Mouse (Mus musculus): ENCODE results near the gene Dnase1. TPM values are rescaled to one million over a fixed set of nuclear protein-coding genes. Genes with fewer than 3 reads are reported as not detected.
A peak's percentile ranks its signal among the peaks of the same experiment; 100 is the strongest.
"Not testable (repeated sequence)": the region's sequence is repeated elsewhere in the genome, so short reads cannot be mapped to it uniquely, and the experiment has no call there.

Gene Dnase1
- total RNA-seq (2021) = not detected

DNA sequence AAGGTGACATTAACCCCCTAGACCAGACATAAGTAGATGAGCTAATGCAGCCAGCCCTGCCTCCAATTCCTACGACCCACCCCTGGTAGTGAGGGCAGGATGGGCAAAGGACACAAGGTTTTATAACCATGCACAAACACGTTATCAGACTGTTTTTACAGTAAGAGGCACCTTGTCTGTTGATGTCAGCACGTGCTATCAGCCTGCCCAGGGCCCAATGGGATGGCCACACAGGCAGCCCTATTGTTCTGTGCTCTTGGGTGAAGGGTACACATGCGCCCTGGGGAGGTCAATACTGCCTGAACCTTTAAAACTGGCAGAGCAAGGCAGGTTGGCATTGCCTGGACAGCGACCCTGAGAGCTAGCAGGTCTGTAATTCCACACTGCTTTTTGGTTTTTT lies at the start of gene Dnase1:
Dnase1 (plus strand) TSS at position 136 of the 400 bp plus-strand sequence.
- intact Hi-C loops (cut with DNase I) = no loop called here
- no peak for DNase-seq

DNA sequence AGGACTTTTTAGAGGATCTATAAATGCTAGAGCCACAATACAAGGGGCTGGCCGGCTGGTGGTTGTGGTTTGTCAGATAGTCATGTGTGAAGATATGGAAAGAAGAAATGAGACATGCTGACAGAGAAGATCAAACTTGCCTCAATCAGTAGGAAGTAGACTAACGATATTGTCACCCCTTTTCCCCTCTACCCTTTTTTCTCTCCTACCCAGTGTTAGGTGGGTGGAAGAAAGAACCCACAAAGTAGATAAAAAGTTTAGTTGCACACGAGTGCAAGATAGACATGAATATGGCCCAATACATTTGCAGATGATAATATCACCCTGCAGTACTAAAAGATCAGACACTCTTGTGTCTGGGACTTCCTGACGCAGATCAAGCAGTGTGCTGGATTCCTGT lies 48.3 kb upstream of the Dnase1 start:
- DNase-seq = no peak

DNA sequence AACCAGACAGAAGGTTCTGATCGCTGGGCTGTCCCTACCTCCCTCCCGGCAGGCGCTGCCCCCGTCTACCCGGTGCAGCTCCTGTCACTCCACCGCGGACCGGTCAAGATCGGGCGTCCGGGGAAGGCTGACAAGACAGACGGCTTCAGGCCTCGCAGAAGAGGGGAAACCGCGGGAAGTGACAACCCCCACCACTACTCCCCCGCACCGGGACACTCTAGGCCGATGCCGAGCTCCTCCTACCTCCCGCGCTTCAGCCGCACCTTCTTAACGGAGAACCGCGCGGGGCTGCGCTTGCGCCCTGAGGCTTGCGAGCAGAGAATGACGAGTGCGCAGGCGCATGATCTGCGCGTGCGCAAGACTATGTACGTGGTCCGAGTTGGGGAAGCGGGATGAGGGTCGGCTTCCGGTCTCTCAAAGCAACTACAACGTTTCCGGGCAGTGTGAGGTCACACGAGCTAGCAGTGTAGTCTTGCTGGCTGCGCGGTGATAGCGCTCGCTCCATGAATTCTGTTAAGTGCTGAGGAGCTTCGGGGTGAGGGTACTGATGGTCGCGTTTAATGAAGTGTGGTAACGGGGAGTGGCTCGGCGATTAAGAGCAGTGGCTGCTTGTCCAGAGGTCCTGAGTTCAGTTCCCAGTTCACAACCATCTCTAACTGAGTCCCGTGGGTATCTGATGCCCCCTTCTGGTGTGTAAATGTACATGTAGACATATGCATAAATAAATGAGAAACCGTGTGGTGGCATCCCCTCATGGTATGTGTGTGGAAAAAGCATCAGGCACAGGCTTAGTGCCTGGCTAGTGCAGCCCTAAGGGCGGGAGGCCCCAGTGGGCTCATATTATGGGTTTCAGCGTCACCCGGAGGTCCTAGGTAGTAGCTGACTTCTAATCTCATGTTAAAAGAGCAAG lies 33.0 kb upstream of the Dnase1 start, which contains the start of gene Slx4:
Slx4 (minus strand) TSS at position 282 of the 910 bp plus-strand sequence.
- intact Hi-C loops (cut with DNase I) = loop anchor here (5.0 kb wide), 2 partner anchors 96 to 156 kb away; partner anchors contain the start of genes 1700037C18Rik, Cluap1 and Zfp174
- peak; percentile 95 to 96 for DNase-seq

More for the DNA sequence above, 48.3 kb upstream of the Dnase1 start:
- intact Hi-C loops (cut with DNase I) = no loop called here

DNA sequence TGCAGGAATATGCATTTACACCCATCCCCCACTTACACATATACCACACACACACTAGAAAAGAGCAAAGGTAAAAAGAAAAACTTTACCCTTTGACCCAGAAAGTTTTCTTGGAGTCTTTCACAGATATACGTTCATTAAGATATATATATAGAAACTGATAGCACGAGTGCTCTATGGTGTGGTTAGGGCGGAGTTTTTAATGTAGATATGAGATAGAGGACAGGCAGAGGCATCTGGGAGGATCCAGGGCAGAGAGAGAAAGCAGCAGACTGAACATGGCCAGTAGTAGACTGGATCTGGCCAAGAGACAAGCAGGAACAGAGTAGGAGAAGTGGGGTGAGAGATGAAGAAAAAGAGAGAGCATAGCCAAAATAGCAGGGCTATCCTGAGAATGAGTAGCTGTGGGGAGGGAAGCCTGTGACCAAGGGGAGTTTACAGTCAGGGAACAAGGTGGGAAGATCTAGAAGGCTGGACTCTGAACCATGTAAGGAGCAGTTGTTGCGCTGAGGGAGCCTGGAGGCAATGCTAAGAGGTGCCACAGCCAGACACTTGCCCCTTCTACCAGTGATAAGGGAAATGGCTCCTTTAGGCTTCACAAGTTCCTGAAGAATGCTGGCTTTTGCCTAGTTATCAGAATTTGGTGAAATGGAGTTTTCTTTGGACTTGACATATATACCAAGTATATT lies 23.7 kb upstream of the Dnase1 start:
- no peak for DNase-seq
- intact Hi-C loops (cut with DNase I) = no loop called here

DNA sequence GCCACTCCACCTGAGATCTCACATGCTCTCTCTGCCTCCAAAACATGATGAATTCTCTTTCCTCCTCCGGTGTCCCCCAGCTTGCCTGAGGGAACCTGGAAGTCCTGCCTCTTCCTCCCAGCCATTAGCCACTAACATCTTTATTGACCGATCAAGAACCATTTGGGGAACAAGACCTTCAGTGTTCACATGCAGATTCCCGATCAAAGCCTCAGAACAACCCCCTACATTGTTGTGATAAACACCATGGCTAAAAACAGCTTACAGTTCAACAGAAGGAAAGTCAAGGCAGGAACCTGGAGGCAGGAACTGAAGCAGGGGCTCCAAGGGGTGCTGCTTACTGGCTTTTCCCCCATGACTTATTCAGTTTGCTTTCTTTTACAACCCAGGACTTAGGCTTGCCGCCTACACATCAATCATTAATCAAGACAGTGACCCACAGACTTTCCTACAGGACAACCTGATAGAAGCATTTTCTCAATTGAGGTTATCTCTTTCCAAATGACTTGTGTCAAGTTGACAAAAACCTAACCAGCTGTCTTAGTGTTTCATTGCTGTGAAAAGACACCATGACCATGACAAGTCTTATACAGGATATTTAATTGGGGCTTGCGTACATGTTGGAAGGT lies 22.6 kb upstream of the Dnase1 start:
- DNase-seq = no peak
- intact Hi-C loops (cut with DNase I) = no loop called here

DNA sequence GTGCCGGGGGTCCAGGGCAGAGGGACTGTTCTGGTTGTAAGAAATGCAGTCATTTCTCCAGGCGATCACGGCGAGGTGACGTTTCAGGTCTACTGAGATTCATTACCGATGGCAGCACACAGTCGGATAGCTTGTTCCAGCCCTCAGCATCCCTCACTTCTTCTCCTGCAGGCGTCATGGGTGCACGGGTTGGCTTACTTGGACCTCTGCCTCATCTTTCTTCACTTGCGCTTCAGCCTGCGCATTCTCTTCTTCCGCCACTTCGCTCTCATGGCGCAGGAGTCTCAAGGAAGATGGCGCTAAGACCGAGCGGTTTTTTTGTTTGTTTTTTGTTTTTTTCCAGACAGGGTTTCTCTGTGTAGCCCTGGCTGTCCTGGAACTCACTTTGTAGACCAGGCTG lies 20.0 kb upstream of the Dnase1 start:
- DNase-seq; intact Hi-C loops (cut with DNase I): not testable (repeated sequence)

DNA sequence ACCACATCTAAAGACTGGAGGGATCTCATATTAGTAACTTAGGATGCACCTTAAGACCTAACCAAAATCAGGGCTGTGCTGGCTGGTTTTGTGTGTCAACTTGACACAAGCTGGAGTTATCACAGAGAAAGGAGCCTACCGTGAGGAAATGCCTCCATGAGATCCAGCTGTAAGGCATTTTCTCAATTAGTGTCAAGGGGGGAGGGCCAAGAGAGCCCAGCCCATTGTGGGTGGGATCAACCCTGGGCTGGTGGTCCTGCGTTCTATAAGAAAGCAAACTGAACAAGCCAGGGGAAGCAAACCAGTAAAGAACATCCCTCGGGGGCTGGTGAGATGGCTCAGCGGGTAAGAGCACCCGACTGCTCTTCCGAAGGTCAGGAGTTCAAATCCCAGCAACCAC lies 19.3 kb upstream of the Dnase1 start:
- intact Hi-C loops (cut with DNase I); DNase-seq: not testable (repeated sequence)

DNA sequence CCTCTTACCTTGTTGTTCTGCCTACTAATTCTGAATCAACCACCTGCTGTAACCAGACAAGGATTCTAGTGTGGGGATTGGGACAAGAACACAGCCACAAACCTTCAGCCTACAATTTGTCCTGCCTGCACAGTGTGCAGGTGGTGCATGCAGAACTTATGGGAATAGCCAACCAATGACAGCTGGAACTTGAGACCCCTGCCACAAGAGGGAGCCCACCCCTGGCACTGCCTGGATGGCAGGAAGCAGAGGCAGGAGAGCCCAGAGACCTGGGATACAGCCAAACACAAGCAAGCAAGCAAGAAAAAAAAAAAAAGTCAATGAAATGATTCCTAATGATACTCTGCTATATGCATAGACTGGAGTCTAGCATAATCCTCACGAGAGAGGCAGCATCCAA lies 15.5 kb upstream of the Dnase1 start:
- no peak for DNase-seq
- intact Hi-C loops (cut with DNase I) = no loop called here

DNA sequence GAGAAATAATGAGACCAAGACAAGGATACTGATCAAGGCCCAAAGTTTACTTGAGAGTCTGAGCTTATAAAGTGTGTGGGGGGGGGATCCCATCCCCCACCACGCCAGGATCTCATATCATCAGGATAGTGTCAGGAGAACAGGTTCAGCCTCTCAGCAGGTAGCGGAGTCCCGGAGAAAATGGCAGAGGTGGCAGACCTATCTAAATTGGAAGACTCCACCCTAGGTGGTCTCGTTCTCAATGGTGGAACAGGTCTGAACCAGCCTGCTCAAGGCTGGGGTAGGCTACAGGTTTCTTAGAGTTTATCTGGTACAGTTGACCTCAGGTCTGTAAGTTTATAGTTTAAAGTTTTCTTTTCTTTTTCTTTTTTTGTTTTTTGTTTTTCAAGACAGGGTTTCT lies 14.0 kb upstream of the Dnase1 start:
- no peak for DNase-seq
- intact Hi-C loops (cut with DNase I) = no loop called here

DNA sequence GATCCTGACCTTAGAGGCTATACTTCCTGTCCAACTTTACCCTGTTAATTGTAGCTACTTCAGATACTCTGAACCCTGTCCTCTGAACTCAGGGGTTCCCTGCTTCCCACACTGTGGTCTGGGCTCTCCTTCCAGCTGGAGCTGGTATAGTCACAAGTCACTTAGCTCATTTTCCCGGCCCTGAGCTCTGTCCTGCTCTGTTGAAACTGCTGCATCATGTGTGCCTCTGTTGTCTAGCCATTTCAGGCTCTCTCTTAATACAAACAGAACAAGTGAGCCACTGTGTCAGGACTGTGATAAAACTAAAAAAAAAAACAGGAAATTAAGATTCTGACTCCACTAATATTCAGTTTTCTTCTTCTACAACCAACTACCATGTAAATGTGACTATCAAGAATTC lies 10.1 kb upstream of the Dnase1 start:
- DNase-seq = no peak
- intact Hi-C loops (cut with DNase I) = no loop called here

DNA sequence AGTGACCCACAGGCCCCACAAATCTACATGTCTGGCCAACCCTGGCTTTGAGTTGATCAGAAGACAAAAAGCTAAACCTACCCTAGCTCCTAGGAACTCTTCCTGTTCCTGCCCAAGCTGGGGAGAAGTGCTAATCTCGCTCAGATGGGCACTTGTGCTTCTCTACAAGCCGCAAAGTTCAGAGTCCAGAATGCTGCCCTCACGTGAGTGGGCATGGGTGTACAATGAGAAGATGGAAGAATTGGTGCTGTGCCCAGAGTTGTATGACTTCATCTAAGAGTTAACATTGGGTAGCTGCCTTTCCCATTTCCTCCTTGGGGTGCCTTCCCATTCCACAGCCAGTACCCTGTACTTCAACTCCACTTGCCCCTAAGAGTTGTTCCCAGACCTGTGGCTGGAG lies 9.5 kb upstream of the Dnase1 start:
- no peak for DNase-seq
- intact Hi-C loops (cut with DNase I) = no loop called here

DNA sequence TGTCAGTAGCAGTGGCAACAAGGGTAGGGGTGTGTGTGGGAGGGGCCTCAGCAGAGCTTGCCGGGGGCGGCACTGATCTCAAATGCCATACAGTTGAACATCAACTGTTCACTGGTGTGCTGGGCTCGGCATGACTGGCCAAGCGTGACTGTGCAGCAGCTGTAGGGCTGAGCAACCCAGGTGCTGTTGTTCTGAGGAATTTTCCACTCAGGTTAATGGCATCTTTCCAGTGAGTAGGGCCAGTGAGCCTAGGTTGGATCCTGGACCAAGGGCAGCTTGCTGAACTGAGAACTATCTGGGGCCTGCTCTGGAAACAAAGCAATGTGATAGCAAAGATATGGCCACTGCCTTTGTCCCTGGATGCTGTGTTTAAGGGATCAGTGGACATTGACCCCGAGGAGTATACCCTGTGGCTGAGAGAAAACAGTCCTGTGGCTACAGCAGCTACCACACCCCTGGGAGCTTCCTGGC lies 7.3 kb upstream of the Dnase1 start:
- DNase-seq = no peak
- intact Hi-C loops (cut with DNase I) = no loop called here

DNA sequence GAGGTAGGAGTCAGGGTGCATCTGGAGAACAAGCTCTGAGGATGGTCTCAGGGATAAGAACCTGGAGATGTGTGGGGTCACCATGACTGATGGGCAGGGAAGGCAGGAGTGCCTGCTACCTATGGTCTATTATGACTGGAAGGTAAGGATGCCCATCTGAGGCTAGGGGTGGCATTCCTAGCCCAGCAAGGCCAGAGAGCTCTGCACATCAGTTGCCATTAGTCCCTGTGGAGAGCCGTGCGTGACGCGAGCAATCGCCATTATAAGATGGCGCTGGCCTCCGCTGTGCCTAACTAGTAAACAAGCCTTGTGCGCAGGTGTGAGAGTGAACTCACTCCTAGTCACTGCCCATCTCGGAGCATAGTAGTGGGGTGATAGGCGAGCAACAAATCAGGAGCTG lies 6.2 kb upstream of the Dnase1 start:
- intact Hi-C loops (cut with DNase I) = no loop called here
- DNase-seq = no peak

DNA sequence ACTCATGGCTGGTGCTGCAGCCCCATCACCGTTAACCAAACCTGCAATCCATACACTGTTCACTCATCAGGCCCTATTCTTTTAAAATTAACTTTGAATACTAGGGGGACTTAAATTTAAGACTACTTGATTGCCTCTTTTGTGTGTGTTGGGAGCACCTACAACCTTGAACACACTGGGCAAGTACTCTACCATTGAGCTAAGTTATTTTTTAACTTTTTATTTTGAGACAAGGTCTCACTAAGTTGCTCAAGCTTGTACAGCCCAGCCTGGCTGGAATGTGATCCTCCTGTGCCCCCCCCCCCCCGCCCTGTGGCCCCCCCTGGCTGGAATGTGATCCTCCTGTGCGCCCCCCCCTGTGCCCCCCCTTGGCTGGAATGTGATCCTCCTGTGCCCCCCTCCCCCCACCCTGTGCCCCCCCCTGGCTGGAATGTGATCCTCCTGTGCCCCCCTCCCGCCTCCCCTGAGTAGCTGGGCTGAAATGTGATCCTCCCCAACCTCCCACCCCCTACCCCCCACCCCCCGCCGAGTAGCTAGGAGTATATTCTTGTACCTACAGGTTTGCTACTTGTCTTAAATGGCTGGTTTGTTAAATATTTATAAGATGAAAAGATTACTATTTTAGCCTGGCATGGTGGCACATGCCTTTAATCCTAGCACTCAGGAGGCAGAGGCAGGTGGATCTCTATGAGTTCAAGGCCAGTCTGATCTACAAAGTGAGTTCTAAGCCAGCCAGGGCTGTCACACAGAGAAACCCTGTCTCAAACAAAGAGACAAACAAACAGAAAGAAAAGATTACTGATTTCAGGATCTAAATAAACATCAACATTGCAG lies 5.1 kb upstream of the Dnase1 start:
- intact Hi-C loops (cut with DNase I) = no loop called here
- no peak for DNase-seq

DNA sequence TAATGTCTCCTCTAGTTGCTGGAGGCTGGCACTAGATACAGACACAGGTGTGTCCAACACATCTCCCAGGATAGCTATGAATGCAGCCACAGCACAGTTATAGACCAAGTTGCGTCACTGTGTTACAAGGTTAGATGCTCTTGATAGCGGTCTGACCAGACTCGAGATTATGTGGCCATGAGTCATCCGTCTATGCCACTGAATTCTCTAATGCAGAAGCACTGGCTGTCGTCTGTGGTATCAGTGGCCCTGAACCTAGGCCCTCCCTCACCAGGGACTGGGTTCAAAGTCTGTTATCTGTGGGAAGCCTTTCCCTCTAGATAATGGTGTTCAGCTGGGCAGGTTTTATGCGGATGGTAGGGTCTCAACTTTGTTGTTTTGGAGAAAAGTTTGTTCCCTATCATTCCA lies 4.4 kb upstream of the Dnase1 start:
- intact Hi-C loops (cut with DNase I) = no loop called here
- no peak for DNase-seq

DNA sequence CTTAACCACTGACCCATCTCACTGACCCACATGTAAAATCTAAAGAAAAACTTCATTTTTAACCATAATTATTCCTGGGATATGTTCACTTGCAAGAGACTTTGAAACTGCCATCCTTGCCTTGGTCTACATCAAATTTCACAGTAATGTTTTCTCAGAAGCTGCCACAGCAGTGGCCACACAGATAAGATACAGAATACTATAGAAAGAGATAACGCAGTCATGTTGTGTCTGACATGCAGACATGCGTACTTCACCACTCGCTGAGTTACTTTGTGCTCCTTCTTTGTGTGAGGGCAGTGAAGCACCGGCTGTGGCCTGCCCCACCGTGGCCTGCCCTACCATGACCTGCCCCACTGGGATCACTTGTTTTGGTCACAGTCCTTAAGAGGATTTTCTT lies 2.8 kb upstream of the Dnase1 start:
- no peak for DNase-seq
- intact Hi-C loops (cut with DNase I) = no loop called here

DNA sequence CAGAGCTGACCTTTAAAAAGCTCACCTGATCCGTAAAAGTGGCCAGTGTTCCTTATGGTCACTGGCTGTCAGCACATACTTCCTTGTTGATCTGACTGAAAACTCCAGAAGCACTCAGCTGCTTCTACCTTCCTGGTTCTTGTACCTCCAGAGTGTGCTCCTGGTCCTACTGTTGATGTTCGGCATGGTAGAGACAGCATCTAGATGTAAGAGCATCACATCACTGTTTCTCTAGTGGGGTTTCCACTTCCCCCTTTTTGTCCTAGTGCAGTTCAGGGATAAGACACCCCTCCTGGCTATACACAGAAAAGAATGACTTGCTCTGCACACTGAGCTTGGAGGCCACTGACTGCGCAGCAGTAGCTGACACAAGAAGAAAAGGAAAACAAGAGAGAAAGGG lies 2.3 kb upstream of the Dnase1 start:
- intact Hi-C loops (cut with DNase I) = no loop called here

DNA sequence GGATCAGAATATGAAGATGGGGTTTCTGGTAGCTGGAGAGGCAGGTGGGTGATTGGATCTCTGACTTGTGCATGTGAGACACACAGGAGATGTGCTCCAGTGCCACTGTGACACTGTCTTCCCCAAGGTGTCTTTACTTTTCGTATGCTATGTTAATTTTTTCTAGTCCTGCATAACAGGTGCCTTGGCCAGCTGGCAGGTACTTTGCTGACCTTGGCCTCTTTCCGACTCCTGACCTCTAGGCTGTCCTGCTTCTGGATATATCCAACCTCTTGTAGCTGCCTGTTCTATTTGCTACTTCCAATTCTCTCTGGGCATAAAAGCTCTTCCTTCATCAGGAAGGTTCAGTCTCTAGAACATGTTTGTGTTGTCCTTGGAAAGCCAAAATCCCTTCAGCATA lies 1.2 kb upstream of the Dnase1 start:
- intact Hi-C loops (cut with DNase I) = no loop called here
- DNase-seq = no peak

More for the DNA sequence above, 2.3 kb upstream of the Dnase1 start:
- no peak for DNase-seq

DNA sequence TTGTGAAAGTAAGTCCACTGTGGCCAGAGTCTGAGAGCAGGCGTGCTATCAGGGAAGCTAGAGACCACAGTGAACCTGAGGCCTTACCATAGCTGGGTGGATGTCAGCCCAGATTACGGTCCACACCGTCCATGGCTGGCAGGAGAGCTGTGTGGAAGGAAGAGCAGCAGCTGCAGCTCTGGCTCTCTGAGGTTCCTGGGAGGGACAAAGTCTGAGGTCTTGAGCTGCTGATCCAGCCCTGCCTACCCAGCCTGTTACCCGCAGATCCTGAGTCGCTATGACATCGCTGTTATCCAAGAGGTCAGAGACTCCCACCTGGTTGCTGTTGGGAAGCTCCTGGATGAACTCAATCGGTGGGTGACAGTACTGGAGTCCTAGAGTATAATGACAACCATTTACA lies 948 bp downstream of the Dnase1 start:
- intact Hi-C loops (cut with DNase I) = no loop called here
- DNase-seq = no peak

DNA sequence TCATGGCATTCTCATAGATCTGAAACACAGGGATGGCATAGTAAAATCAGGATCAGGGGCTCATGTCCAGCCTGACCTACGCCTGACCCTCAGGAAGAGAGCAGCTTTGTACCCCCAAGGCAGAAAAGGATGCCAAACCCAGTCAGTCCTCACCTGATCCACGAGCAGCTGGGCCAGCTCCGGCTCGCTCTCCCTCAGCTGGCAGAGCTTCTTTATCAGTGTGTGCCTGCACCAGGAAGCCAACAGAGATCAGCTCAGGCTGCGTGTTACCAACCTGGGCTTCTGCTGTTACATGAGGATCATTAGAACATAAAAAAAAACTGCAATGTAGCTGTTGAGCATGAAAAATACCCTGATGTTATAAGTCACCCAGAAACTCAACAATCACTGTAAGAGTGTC lies 3.5 kb downstream of the Dnase1 start:
- intact Hi-C loops (cut with DNase I) = no loop called here
- DNase-seq = no peak

Measured in heart, postnatal 10 days (tissue).